Mouse (Mus musculus) neural tube, embryonic 13.5 days (tissue): ENCODE results near the gene Ccdc190. TPM values are rescaled to one million over a fixed set of nuclear protein-coding genes. Genes with fewer than 3 reads are reported as not detected.

Experiments
- ATAC-seq: fragments of 200-750 bp; cut with Nextera tagmentation; 2 replicates; pipeline ENCODE4 v1.8.0; 2017; ENCODE audit warnings: low read depth, mild to moderate bottlenecking, moderate TSS enrichment, moderate library complexity
- H3K27ac ChIP-seq: fragments of 300-500 bp; sonication (generic); replicated peaks from 2 replicates; pipeline ENCODE4 v1.5.1; 2015; ENCODE audit warnings: moderate library complexity, mild to moderate bottlenecking, inconsistent platforms
- H3K27me3 ChIP-seq: fragments of 300-500 bp; sonication (generic); 2 replicates; pipeline ENCODE4 v1.6.1; 2015; ENCODE audit warnings: mild to moderate bottlenecking, inconsistent platforms
- H3K36me3 ChIP-seq: fragments of 300-500 bp; sonication (generic); 2 replicates; pipeline ENCODE4 v1.6.1; 2015; ENCODE audit warnings: mild to moderate bottlenecking, inconsistent platforms
- H3K4me1 ChIP-seq: fragments of 300-500 bp; sonication (generic); replicated peaks from 2 replicates; pipeline ENCODE4 v1.6.1; 2015; ENCODE audit warnings: inconsistent platforms
- H3K4me2 ChIP-seq: fragments of 300-500 bp; sonication (generic); 2 replicates; pipeline ENCODE4 v1.6.1; 2015; ENCODE audit warnings: inconsistent platforms, mild to moderate bottlenecking, moderate library complexity
- H3K4me3 ChIP-seq: fragments of 300-500 bp; sonication (generic); 2 replicates; pipeline ENCODE4 v1.5.1; 2015; ENCODE audit warnings: mild to moderate bottlenecking, inconsistent platforms
- H3K9ac ChIP-seq: fragments of 300-500 bp; sonication (generic); 2 replicates; pipeline ENCODE4 v1.6.1; 2015; ENCODE audit warnings: moderate library complexity, mild to moderate bottlenecking, inconsistent platforms
- H3K9me3 ChIP-seq: fragments of 300-500 bp; sonication (generic); 2 replicates; pipeline ENCODE4 v1.6.1; 2016; ENCODE audit warnings: inconsistent platforms
- WGBS: fragments of 180-500 bp; shearing (Covaris S2); methylation state at CpG from one replicate; pipeline ENCODE4 v1.1.7; 2015; 5-methylcytosine and 5-hydroxymethylcytosine counted together
- polyA plus RNA-seq: library from polyadenylated mRNA; unstranded; fragments of >200 nt; fragmentation: Nextera tagmentation; extraction: Ambion mirVana; gene quantifications from 2 replicates; pipeline ENCODE4 v1.2.1, GENCODE M21; 2015

Gene Ccdc190
- polyA plus RNA-seq, 1 experiment from 2014 or later = 1.9 TPM

GRCm38 (mm10) chr1:169971998-169972397, 43.5 kb downstream of the Ccdc190 start:
- Histone ChIP-seq H3K9me3 (no peaks in the 10 kb centered on the region), H3K4me2 (no peak overlapping the region), H3K27me3 (no peaks in the 10 kb centered on the region), H3K27ac (no peak overlapping the region), H3K4me3 (no peak overlapping the region), H3K4me1 (peaks cover 23% of the 10 kb centered on the region), H3K9ac (no peak overlapping the region), H3K36me3 (no peaks in the 10 kb centered on the region)
- WGBS = 89% methylated on average over 2 of the region's 2 CpGs
- ATAC-seq = no peak

- H3K4me1 ChIP-seq = no peaks in the 10 kb centered on the region
- ATAC-seq = no peak
- no peaks in the 10 kb centered on the region for H3K9me3 ChIP-seq
- no peak overlapping the region for H3K4me2 ChIP-seq
- no peaks in the 10 kb centered on the region for H3K36me3 ChIP-seq
- H3K27ac ChIP-seq = no peak overlapping the region
- H3K4me3 ChIP-seq = no peak overlapping the region
- no peak overlapping the region for H3K9ac ChIP-seq
- 83% methylated on average over 4 of the region's 4 CpGs for WGBS
- no peaks in the 10 kb centered on the region for H3K27me3 ChIP-seq
Measured at GRCm38 (mm10) chr1:169977621-169978020, 49.2 kb downstream of the Ccdc190 start.

Other genes starting within 250 kb of the Ccdc190 start
- 111 and 117 TPM in 2 replicates for gene Rgs4, start 181.0 kb upstream of the Ccdc190 start, polyA plus RNA-seq
- gene Hsd17b7, start 40.6 kb downstream of the Ccdc190 start, polyA plus RNA-seq = 23.1 and 28.2 TPM in 2 replicates
- gene Ddr2, start 182.1 kb downstream of the Ccdc190 start, polyA plus RNA-seq = 10.2 and 16.5 TPM in 2 replicates
- 65.8 and 67.4 TPM in 2 replicates for gene Uap1, start 246.3 kb downstream of the Ccdc190 start, polyA plus RNA-seq